Mouse (Mus musculus): ENCODE measurements around the gene Raet1e. TPM values are rescaled to one million over a fixed set of nuclear protein-coding genes. Genes with fewer than 3 reads are reported as not detected.
"Not testable (repeated sequence)": the region's sequence is repeated elsewhere in the genome, so short reads cannot be mapped to it uniquely, and the experiment has no call there.

Raet1e gene
- polyA plus RNA-seq (2012; rRNA removed): 0.16 and 0.22 TPM in 2 replicates

GRCm38 (mm10) chr10:22158310-22158999, at the start of gene Raet1e, which contains the start of gene H60b:
Gene Raet1e (plus strand): TSS chr10:22158569.
Gene H60b (plus strand): TSS chr10:22158586.
- peak within 1 kb of the TSS; percentile 1; the same call in 1 of the 2 replicates for H3K4me3 ChIP-seq (ENCODE audit: insufficient read depth, low read depth, low read length)
- H3K36me3 ChIP-seq (ENCODE audit: control insufficient read depth, insufficient read depth, low read length); H3K27ac ChIP-seq (ENCODE audit: insufficient read depth, low read depth, low read length); H3K27me3 ChIP-seq (replicated peaks; ENCODE audit: control insufficient read depth, insufficient read depth, low read length); H3K4me1 ChIP-seq (ENCODE audit: control insufficient read depth, insufficient read depth, low read length): not testable (repeated sequence)
- under 1% methylated on average over 48 of the region's 48 CpGs for WGBS
- TF ChIP-seq CTCF (conservative IDR thresholded peaks at IDR 0.05; ENCODE audit: insufficient read depth, insufficient read length, low read depth, low read length): peak; percentile 28; the same call in 1 of the 2 replicates
- peak; percentile 80 for DNase-seq

- Histone ChIP-seq H3K27ac (ENCODE audit: insufficient read depth, low read depth, low read length) (no peak overlapping the region), H3K27me3 (replicated peaks; ENCODE audit: control insufficient read depth, insufficient read depth, low read length) (no peaks in the 10 kb centered on the region), H3K36me3 (ENCODE audit: control insufficient read depth, insufficient read depth, low read length) (no peaks in the 10 kb centered on the region), H3K4me1 (ENCODE audit: control insufficient read depth, insufficient read depth, low read length) (no peaks in the 10 kb centered on the region), H3K4me3 (ENCODE audit: insufficient read depth, low read depth, low read length) (peak overlapping the region; percentile 42)
- DNase-seq: peak; percentile 85
- WGBS: 4% methylated on average over 19 of the region's 19 CpGs
- TF ChIP-seq POLR2A (IDR thresholded peaks at IDR 0.05; ENCODE audit: low read depth, low read length) (no peak), CTCF (conservative IDR thresholded peaks at IDR 0.05; ENCODE audit: insufficient read depth, insufficient read length, low read depth, low read length) (peak; percentile 65)
Observed at GRCm38 (mm10) chr10:22140665-22141280, 17.6 kb upstream of the Raet1e start.

GRCm38 (mm10) chr10:22142194-22142593, 16.2 kb upstream of the Raet1e start:
- H3K4me1 ChIP-seq (ENCODE audit: control insufficient read depth, insufficient read depth, low read length); H3K36me3 ChIP-seq (ENCODE audit: control insufficient read depth, insufficient read depth, low read length); H3K27me3 ChIP-seq (replicated peaks; ENCODE audit: control insufficient read depth, insufficient read depth, low read length); H3K4me3 ChIP-seq (ENCODE audit: insufficient read depth, low read depth, low read length); H3K27ac ChIP-seq (ENCODE audit: insufficient read depth, low read depth, low read length): not testable (repeated sequence)
- peak; percentile 50 for DNase-seq
- 86% methylated on average over 1 of the region's 1 CpGs for WGBS

- H3K4me1 ChIP-seq (ENCODE audit: control insufficient read depth, insufficient read depth, low read length): no peaks in the 10 kb centered on the region
- no peak for DNase-seq
- no peaks in the 10 kb centered on the region for H3K36me3 ChIP-seq (ENCODE audit: control insufficient read depth, insufficient read depth, low read length)
- H3K27ac ChIP-seq (ENCODE audit: insufficient read depth, low read depth, low read length): no peak overlapping the region
- 74% methylated on average over 5 of the region's 5 CpGs for WGBS
- TF ChIP-seq POLR2A (IDR thresholded peaks at IDR 0.05; ENCODE audit: low read depth, low read length): no peak
- no peak for TF ChIP-seq CTCF (conservative IDR thresholded peaks at IDR 0.05; ENCODE audit: insufficient read depth, insufficient read length, low read depth, low read length)
- no peaks in the 10 kb centered on the region for H3K27me3 ChIP-seq (replicated peaks; ENCODE audit: control insufficient read depth, insufficient read depth, low read length)
- H3K4me3 ChIP-seq (ENCODE audit: insufficient read depth, low read depth, low read length): no peak overlapping the region
Observed at GRCm38 (mm10) chr10:22142926-22143325, 15.4 kb upstream of the Raet1e start.

- Histone ChIP-seq H3K27ac (ENCODE audit: insufficient read depth, low read depth, low read length) (peak overlapping the region; percentile 66), H3K27me3 (replicated peaks; ENCODE audit: control insufficient read depth, insufficient read depth, low read length) (peaks cover 1% of the 10 kb centered on the region; the same call in 1 of the 2 replicates), H3K4me1 (ENCODE audit: control insufficient read depth, insufficient read depth, low read length) (no peaks in the 10 kb centered on the region), H3K36me3 (ENCODE audit: control insufficient read depth, insufficient read depth, low read length) (no peaks in the 10 kb centered on the region), H3K4me3 (ENCODE audit: insufficient read depth, low read depth, low read length) (peak overlapping the region; percentile 89)
- TF ChIP-seq POLR2A (IDR thresholded peaks at IDR 0.05; ENCODE audit: low read depth, low read length): no peak
- TF ChIP-seq CTCF (conservative IDR thresholded peaks at IDR 0.05; ENCODE audit: insufficient read depth, insufficient read length, low read depth, low read length): peak; percentile 57
- under 1% methylated on average over 50 of the region's 50 CpGs for WGBS
- peak; percentile 90 for DNase-seq
Observed at GRCm38 (mm10) chr10:22148441-22149072, 9.8 kb upstream of the Raet1e start.

- WGBS: under 1% methylated on average over 37 of the region's 37 CpGs
- DNase-seq: peak; percentile 43
- no peaks in the 10 kb centered on the region for H3K4me1 ChIP-seq (ENCODE audit: control insufficient read depth, insufficient read depth, low read length)
- H3K27ac ChIP-seq (ENCODE audit: insufficient read depth, low read depth, low read length): peak within 1 kb of the TSS; percentile 66
- H3K27me3 ChIP-seq (replicated peaks; ENCODE audit: control insufficient read depth, insufficient read depth, low read length): peaks cover 3% of the 10 kb centered on the region; the same call in 1 of the 2 replicates
- TF ChIP-seq POLR2A (IDR thresholded peaks at IDR 0.05; ENCODE audit: low read depth, low read length) (no peak), CTCF (conservative IDR thresholded peaks at IDR 0.05; ENCODE audit: insufficient read depth, insufficient read length, low read depth, low read length) (no peak)
- peak within 1 kb of the TSS; percentile 89 for H3K4me3 ChIP-seq (ENCODE audit: insufficient read depth, low read depth, low read length)
- no peaks in the 10 kb centered on the region for H3K36me3 ChIP-seq (ENCODE audit: control insufficient read depth, insufficient read depth, low read length)
Observed at GRCm38 (mm10) chr10:22149073-22149690, 9.2 kb upstream of the Raet1e start, which contains the start of gene E030030I06Rik. Gene E030030I06Rik (minus strand): TSS chr10:22149270.
